Mouse (Mus musculus) olfactory bulb, adult 2 months (tissue): Measurements from ENCODE around the gene Sulf2.

ENCODE experiments used
- CTCF ChIP-seq: fragments of 200-500 bp; IDR thresholded peaks from 2 replicates; pipeline ENCODE4 v1.5.1; 2012; ENCODE audit warnings: low read depth, mild to moderate bottlenecking, low read length, moderate library complexity; ENCODE audit not compliant: insufficient read depth
- POLR2A ChIP-seq: fragments of 200-500 bp; IDR thresholded peaks from 2 replicates; pipeline ENCODE4 v1.6.1; 2012; ENCODE audit warnings: mild to moderate bottlenecking, low read depth, low read length, moderate library complexity; ENCODE audit not compliant: insufficient read depth

GRCm38 (mm10) chr2:166185768-166186167 lies 30.3 kb upstream of the Sulf2 start:
- TF ChIP-seq CTCF (no peak), POLR2A (no peak)
